Mouse (Mus musculus) c-Kit-positive CD71-positive TER-119-positive erythroid progenitor cells, embryonic 14.5 days (primary cell): ENCODE measurements at regions not wholly inside any gene's neighbourhood (a gene's known extent, or its start where the extent isn't known, plus 50 kb on each side); places are given as distances from the start of the nearest gene placed in this dataset.
"Not testable (repeated sequence)": the region's sequence is repeated elsewhere in the genome, so short reads cannot be mapped to it uniquely, and the experiment has no call there.

Source experiments
- DNase-seq: peaks from one replicate; pipeline ENCODE4 v3.0.0-alpha.2; 2013; ENCODE audit warnings: low spot score

DNA sequence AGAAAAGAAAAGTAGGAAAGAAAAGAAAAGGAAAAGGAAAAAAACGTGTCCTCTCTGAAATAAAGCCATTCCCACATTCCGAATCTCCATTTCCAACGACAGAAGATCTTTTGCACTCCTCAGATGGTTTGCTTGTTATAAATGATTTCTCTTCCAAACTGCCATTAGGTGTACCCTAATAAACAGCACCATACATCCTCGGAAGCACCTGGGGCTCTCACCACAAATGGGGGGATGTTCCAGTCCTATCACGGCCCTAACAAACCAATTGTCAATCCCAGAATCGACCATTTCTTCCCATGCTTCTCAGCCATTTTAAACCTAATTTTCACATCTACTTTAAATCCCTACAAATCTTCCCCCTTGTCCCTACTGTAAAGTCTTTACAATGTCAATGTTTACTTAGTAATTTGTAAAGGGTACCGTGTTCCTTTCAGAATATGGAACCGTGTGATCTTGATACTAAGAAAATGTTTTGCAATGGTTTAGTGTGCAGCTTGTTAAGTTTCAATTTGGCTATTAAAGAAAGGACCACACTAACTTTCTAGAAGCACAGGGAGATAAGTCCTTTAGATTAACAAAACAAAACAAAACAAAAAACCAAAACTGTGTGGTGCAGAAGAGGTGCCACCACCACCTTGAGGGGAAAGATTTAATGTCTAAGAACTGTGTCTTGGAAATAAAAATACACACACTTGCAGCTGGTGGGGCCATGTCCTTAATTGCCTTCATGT lies 66.6 kb upstream of the Chd2 start:
- DNase-seq, result no peak

DNA sequence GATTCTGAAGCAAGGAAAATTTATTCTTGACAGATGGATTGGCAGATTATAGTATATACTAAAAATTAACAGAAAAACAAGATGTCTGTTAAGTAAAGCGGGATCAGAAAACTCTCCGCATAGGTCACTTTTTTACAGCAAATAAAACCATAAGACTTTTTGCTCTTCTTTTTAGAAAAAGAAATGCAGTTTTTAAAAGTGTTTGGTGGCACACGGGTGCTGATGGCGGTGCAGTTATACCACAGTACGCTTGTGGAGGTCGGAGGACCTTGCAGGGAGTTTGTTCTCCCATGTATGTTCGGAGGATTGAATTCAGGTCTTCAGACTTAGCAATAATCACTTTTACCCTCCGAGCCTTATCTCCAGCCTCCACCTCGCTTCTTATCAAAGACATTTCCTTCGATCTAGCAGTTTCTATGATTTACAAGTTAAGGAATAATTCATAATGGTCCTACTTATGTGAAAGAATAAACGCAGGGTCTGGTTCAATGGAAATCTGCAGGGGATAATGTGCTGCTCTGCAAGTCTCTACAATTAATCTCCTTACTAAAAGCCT lies 65.9 kb upstream of the Chd2 start:
- DNase-seq, result no peak

DNA sequence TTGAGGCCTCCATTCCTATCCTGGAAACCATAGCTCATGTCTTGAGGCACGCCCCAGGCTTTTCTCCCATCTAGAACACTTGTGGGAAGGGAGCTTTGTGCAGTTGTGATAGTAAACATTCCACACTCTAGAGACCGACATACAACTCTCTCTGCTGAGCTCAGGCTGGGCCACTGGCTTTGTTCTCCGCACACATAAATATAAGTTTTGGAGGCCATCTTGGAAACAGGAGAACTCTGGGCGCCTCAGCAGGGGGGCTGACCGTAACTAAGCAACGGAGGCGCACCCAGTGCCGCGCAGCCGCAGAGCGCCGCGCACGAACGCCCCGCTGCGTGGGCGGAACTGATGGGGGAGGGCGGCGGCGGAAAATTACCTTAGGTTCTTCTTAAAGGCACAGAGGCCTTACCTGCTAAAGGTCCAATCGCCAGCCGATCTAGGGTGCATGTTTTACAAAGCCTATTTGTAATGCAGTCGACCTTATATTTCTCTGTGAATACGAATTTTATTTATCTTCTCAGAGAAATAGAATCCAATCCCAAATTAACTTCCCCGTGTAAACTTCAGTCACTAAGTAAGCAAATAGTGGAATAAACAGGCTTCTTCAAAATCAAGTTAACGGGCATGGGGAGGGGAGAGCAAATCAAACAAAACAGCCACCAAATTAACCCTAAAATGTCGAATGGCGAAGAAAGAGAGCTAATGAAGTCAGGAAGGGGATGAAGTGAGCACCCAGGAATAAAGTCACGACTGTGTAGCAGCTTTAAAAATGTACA lies 65.2 kb upstream of the Chd2 start:
- peak; percentile 91 for DNase-seq

DNA sequence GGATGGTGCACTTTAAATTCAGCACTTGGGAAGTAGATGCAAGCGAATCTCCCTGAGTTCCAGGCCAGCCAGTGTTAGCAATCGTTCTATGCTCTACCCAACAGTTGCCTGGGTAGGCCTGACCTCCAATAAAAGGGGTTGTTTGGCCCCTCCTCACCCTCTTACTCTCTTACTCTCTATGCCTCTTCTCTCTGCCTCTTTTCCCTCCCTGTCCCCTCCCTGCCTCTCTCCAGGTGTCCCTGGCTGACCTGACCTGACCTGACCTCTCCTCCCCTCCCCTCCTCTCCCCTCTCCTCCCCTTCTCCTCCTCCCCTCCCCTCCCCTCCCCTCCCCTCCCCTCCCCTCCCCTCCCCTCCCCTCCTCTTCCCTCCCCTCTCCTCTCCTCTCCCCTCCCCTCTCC lies 63.0 kb upstream of the Chd2 start:
- DNase-seq, result no peak

DNA sequence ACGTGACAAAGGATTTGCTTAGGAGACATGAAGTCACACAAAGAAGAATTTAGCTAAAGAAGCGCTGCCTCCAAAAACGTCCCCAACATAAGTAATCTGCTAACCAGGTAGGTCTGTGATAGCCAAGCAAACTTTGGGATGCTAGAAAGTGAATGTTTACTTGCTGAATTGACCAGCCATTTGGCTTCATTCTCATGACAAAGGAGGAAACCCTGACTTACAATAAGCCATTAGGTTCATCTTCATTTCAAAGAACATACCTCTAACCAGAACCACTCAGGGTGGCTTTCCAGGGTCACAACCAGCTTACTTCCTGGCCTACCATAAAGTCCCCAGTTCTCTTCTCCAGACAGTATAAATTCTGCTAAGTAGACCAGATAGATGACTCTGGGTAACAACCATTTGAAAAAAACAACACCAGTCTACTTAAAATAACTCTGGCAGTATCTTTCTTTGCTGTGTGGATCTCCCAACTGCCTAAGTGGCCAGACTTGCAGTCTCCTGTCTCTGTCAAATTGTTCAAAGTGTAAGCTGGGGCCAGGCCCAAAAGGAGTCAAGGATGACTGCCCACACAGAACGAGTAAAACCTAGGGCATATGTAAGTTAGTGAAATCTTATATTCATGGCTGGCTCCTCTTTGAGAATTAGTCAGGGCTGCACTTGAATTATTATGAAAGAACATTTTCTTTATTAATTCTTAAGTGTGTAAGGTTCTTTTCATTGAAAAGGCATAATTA lies 61.4 kb upstream of the Chd2 start:
- DNase-seq, result no peak

GRCm38 (mm10) chr7:73601336-73601735 lies 59.7 kb upstream of the Chd2 start:
- no peak for DNase-seq

DNA sequence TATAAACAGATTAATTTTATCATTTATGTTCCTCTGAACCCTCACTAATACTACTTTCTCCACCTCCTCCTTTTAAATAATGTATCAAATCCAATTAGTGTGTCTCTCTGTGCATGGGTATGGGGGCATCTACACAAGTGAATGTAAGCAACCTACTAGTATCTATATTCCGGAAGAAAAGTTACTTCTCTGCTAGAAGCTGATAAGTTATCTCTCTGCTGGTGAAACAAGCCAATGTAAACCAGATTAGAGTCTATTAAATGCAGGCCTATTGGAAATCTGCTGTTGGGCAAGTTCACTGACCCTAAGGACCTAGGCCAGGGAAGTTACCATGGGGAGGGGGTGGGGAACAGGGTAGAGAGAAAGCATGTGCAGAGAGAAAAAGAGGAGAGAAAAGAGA lies 59.1 kb upstream of the Chd2 start:
- no peak for DNase-seq

DNA sequence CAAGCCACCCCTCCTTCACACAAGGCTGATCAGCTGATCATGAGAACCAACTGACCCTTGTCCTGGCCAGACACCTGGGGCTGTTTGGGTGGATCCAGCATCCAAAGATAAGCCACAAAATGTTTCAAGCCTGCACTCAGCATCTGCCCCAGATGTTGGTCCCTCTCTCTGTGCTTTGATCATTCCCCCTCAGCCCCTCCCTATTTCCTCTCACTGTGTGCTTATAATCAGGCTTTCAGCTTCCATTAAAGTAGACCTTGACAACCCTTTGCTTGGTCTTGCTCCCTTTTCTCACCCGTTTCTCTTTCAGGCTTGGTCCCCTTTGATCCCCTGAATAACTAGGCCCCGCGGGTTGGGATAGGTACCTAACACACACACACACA lies 58.4 kb upstream of the Chd2 start:
- DNase-seq, result not testable (repeated sequence)

GRCm38 (mm10) chr7:73599354-73600002 lies 57.8 kb upstream of the Chd2 start:
- DNase-seq, result peak; percentile 51

DNA sequence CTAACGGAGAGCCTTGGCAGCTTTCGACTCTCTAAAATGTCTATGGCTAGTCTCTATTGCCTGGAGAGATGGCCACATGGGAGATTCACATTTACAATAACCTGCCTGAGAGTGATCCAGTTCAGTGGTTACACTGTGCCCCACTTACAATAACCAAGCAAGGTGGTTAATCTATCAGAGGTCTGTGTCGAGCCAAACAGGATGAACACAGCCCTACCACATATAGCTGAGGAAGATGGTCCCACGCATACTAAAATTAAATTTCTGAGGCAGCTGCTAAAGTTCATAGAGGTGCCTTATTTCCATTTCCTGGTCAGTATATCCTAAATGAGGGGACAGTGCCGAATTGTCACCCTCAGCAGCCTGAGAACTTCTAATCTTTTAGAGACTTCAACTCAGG lies 56.3 kb upstream of the Chd2 start:
- DNase-seq, result no peak

DNA sequence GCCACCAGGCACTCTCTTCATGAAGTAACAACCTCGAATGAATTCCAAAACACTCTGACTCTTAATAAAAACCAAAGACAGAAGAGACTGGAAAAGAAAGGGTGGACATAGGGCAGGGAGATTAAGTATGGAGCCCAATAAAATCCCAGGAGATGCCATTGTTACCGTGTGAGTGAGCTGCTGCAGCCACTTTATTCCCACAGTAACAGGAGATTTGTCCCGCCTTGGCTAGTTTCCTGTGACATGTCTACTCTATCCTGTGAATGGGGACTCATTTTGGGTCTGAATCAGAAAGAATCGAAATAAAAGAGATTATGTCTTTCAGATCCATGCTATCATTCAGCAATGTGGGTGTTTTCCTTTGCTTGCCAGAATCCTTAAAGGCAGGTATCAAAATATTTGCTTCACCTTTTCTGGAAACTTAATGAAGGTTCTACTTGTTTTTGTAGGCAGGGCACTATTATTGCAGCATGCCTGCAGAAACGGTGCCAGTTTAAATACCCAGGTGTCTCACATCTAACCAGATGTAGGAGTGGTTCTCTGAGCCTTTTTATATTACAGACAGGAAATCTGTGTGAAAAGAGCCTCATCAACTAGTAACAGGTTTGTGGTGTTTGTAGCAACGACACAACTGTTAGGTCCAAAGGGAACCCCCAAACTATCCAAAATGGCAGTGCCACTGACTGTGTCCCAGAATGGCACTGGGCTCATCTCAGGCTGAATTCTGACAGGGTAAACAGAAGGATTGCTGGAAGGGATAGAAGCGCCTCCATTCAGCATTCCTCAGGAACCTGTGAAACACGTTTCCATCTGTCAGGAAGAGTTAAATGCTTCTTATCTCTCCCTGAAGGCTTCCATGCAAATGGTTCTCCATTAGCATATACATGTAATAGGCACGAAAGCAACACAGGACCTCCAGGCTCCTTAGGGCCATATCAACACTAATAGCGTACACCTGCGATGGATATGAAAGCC lies 55.5 kb upstream of the Chd2 start:
- DNase-seq, result no peak

GRCm38 (mm10) chr7:73596415-73596814 lies 54.8 kb upstream of the Chd2 start:
- DNase-seq, result no peak

GRCm38 (mm10) chr7:73595860-73596259 lies 54.2 kb upstream of the Chd2 start:
- DNase-seq, result no peak

- peak; percentile 75 for DNase-seq
Observed at GRCm38 (mm10) chr7:73595140-73595825, 53.7 kb upstream of the Chd2 start.

DNA sequence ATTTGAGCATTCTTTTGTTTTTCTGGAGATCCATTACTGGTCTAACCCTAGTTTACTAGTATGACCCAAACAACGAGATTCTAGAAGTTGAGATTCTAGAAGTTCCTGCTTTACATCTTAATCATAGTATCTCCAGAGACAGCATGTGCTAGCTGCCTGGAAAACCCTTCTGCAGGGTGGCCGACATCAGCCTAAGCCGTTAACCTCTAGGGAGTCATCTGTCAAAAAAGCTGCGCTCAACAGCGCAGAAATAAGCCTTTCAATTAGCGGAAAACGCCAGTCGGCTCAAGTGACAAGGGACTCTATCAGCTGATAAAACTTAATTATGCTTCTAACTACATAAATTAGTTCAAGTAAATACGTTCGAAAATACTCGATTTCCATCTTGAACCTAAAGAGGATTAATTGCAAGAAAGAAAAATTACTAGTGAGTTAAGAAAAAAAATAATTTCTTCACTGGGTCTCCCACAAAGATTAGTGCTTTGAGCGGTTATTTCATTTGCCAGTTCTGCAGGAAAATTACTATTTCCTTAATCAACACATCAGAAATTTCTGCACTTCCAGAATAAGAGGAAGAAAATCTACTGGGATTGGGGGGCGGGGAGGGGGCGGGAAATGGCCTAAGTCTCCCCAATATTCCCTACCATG lies 53.0 kb upstream of the Chd2 start:
- DNase-seq, result peak; percentile 53

DNA sequence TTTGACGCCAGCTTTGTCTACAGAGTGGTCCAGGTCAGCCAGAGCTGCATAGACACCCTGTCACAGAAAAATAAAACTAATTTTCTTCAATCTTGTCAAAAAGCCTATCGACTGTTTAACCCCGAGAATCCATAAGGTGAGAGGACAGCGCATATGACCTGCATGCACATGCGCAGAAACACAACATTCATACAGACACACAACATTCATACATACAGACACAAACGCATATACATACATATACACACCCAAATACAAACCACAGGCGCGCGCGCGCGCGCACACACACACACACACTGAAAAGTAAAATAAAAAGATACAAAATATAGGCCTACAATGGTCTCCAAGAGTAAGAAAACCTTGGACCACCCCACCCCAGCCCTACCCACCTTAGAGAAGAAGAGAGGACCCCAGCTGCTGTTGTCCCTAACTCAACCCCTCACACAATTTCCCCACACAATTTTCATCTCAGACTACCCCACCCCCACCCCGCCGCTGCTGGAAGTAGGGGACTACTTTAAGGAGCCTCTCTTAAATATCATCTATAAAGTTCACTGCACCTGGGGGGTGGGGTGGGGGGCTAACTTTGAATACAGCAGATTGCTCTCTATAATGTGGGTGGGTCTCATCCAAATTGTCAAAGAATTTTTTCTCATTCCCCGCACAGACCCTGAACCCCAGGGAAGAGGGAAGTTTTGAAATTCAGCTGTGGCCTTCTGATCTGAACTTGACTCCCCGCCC lies 52.2 kb upstream of the Chd2 start:
- no peak for DNase-seq

DNA sequence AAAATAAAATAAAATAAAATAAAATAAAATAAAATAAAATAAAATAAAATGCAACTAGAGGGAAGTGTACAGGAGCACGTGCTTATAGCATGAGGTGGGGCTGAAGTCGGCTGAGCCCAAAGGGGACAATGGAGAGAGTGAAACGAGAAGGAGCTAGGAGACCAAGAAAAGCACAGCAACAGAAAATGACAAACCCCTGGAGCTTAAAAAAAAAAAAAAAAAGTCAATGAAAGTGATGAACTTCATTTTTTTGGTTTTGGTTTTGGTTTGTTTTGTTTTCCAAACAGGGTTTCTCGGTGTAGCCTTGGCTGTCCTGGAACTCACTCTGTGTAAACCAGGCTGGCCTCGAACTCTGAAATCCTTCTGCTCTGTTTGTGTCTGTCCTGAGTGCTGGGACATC lies 51.2 kb upstream of the Chd2 start:
- no peak for DNase-seq
